Mouse (Mus musculus) stomach, postnatal 0 days (tissue): ENCODE results near the gene Wrnip1.

Source experiments
- CTCF ChIP-seq: IDR thresholded peaks from 2 replicates; pipeline ENCODE4 v1.5.1; 2016; ENCODE audit warnings: antibody characterized with exemption, low read depth, mild to moderate bottlenecking, moderate library complexity
- EP300 ChIP-seq: optimal IDR thresholded peaks from 2 replicates; pipeline ENCODE3; 2016; ENCODE audit warnings: antibody characterized with exemption

- TF ChIP-seq CTCF = no peak
- TF ChIP-seq EP300 = no peak
Observed at GRCm38 (mm10) chr13:32764448-32764847, 37.4 kb upstream of the Wrnip1 start.
